Mouse (Mus musculus) mesoderm, embryonic 11.5 days (tissue): ENCODE results near the gene Flcn.

ENCODE experiments used
- DNase-seq: peaks from one replicate; pipeline ENCODE4 v3.0.0-alpha.2; 2012; ENCODE audit warnings: low read depth, low spot score

The Flcn gene

GRCm38 (mm10) chr11:59805256-59805655 is 4.6 kb downstream of the Flcn start:
- no peak for DNase-seq

- DNase-seq, result no peak
These were observed 5.3 kb downstream of the Flcn start for GRCm38 (mm10) chr11:59804409-59805110.

- DNase-seq, result no peak
These were observed 6.3 kb downstream of the Flcn start for GRCm38 (mm10) chr11:59803516-59803915.

- DNase-seq, result no peak
These were observed 7.9 kb downstream of the Flcn start for GRCm38 (mm10) chr11:59801881-59802280.

GRCm38 (mm10) chr11:59800412-59800811 is 9.4 kb downstream of the Flcn start:
- no peak for DNase-seq

- no peak for DNase-seq
These were observed 16.4 kb downstream of the Flcn start for GRCm38 (mm10) chr11:59793390-59793789.

- DNase-seq, result no peak
These were observed 20.5 kb downstream of the Flcn start for GRCm38 (mm10) chr11:59789311-59789710.

GRCm38 (mm10) chr11:59787199-59787781 is 22.5 kb downstream of the Flcn start, which contains the start of gene Pld6:
TSS of gene Pld6 (minus strand) at chr11:59787645.
- peak; percentile 71 for DNase-seq

GRCm38 (mm10) chr11:59786444-59787198 is 23.2 kb downstream of the Flcn start:
- no peak for DNase-seq

GRCm38 (mm10) chr11:59783591-59783990 is 26.2 kb downstream of the Flcn start:
- no peak for DNase-seq

- DNase-seq, result no peak
These were observed 27.7 kb downstream of the Flcn start for GRCm38 (mm10) chr11:59782091-59782590.

GRCm38 (mm10) chr11:59780241-59780640 is 29.6 kb downstream of the Flcn start:
- DNase-seq, result no peak

GRCm38 (mm10) chr11:59779406-59779805 is 30.4 kb downstream of the Flcn start:
- no peak for DNase-seq

- DNase-seq, result no peak
These were observed 31.0 kb downstream of the Flcn start for GRCm38 (mm10) chr11:59778874-59779223.

- peak; percentile 82 for DNase-seq
These were observed 31.5 kb downstream of the Flcn start for GRCm38 (mm10) chr11:59778181-59778873.

- no peak for DNase-seq
These were observed 32.6 kb downstream of the Flcn start for GRCm38 (mm10) chr11:59777259-59777658.

GRCm38 (mm10) chr11:59775435-59776148 is 34.2 kb downstream of the Flcn start:
- no peak for DNase-seq

- DNase-seq, result no peak
These were observed 35.3 kb downstream of the Flcn start for GRCm38 (mm10) chr11:59774522-59774921.

- no peak for DNase-seq
These were observed 36.9 kb downstream of the Flcn start for GRCm38 (mm10) chr11:59772902-59773301.

- no peak for DNase-seq
These were observed 37.5 kb downstream of the Flcn start for GRCm38 (mm10) chr11:59772291-59772690.

- DNase-seq, result no peak
These were observed 39.1 kb downstream of the Flcn start for GRCm38 (mm10) chr11:59770753-59771152.
